Mouse (Mus musculus) liver, embryonic 14.5 days (tissue): Measurements from ENCODE around the gene Heatr5a. TPM values are rescaled to one million over a fixed set of nuclear protein-coding genes. Genes with fewer than 3 reads are reported as not detected.

Source experiments
- ATAC-seq: fragments of 200-750 bp; cut with Nextera tagmentation; 2 replicates; pipeline ENCODE4 v1.8.0; 2017; ENCODE audit warnings: moderate number of reproducible peaks, mild to moderate bottlenecking, moderate library complexity; ENCODE audit not compliant: insufficient read depth
- DNase-seq, 3 experiments: peaks; one replicate each; pipeline ENCODE4 v3.0.0-alpha.2; 2012 to 2013; ENCODE audit warnings: low read depth in 3 of 3, low spot score in 3 of 3
- H3K27ac ChIP-seq: fragments of 300-500 bp; sonication (generic); 2 replicates; pipeline ENCODE4 v1.5.1; 2014; ENCODE audit warnings: moderate library complexity, mild to moderate bottlenecking, control low read depth, inconsistent platforms
- H3K27me3 ChIP-seq: fragments of 300-500 bp; sonication (generic); 2 replicates; pipeline ENCODE4 v1.6.1; 2014; ENCODE audit warnings: mild to moderate bottlenecking, low read length, moderate library complexity; ENCODE audit not compliant: control insufficient read depth, insufficient read depth
- H3K36me3 ChIP-seq: fragments of 300-500 bp; sonication (generic); replicated peaks from 2 replicates; pipeline ENCODE4 v1.6.1; 2014; ENCODE audit warnings: low read depth; ENCODE audit not compliant: control insufficient read depth, insufficient read depth
- H3K4me1 ChIP-seq, 2 experiments: fragments of 200-500 bp in 1 of 2; fragments of 300-500 bp in 1 of 2; sonication (generic) in 1 of 2; replicated peaks; 2 replicates each; pipeline ENCODE4 v1.6.1; 2012 to 2014; ENCODE audit warnings: antibody characterized with exemption in 1 of 2, inconsistent platforms in 1 of 2, low read length in 1 of 2; ENCODE audit not compliant: control insufficient read depth in 2 of 2, insufficient read depth in 2 of 2
- H3K4me2 ChIP-seq: fragments of 300-500 bp; sonication (generic); 2 replicates; pipeline ENCODE4 v1.6.1; 2014; ENCODE audit warnings: low read depth, mild to moderate bottlenecking, control low read depth, moderate library complexity
- H3K4me3 ChIP-seq, 2 experiments: fragments of 200-500 bp in 1 of 2; fragments of 300-500 bp in 1 of 2; sonication (generic) in 1 of 2; 2 replicates each; pipeline ENCODE4 v1.5.1; 2012 to 2014; ENCODE audit warnings: low read depth in 2 of 2, low read length in 2 of 2, mild to moderate bottlenecking in 2 of 2, control low read depth in 1 of 2, inconsistent platforms in 1 of 2, moderate library complexity in 1 of 2; ENCODE audit not compliant: insufficient read depth in 1 of 2
- H3K9ac ChIP-seq: fragments of 300-500 bp; sonication (generic); replicated peaks from 2 replicates; pipeline ENCODE4 v1.6.1; 2014; ENCODE audit warnings: mild to moderate bottlenecking, control low read depth, moderate library complexity
- H3K9me3 ChIP-seq: fragments of 300-500 bp; sonication (generic); 2 replicates; pipeline ENCODE4 v1.6.1; 2016; ENCODE audit warnings: low read length, mixed read lengths; ENCODE audit not compliant: control insufficient read depth
- CTCF ChIP-seq: IDR thresholded peaks from 2 replicates; pipeline ENCODE4 v1.5.1; 2016; ENCODE audit warnings: antibody characterized with exemption, low read depth, control low read depth
- EP300 ChIP-seq: IDR thresholded peaks from 2 replicates; pipeline ENCODE4 v1.6.1; 2016; ENCODE audit warnings: antibody characterized with exemption, low read depth
- WGBS: fragments of 180-500 bp; shearing (Covaris S2); extraction: QIAGEN DNeasy Blood & Tissue Kit; methylation state at CpG from one replicate; pipeline ENCODE4 v1.1.7; 2014; ENCODE audit not compliant: insufficient replicate concordance; 5-methylcytosine and 5-hydroxymethylcytosine counted together
- polyA plus RNA-seq, 2 experiments: library from polyadenylated mRNA; depleted of rRNA in 1 of 2; stranded (reverse) in 1 of 2; unstranded in 1 of 2; fragments of >200 nt; fragmentation: Nextera tagmentation in 1 of 2; extraction: Ambion mirVana in 1 of 2; gene quantifications; 2 replicates each; pipeline versions ENCODE4 v1.2.1 to v1.2.3; 2012 to 2014

The Heatr5a gene
- polyA plus RNA-seq, 2 experiments: 5.6 to 8.2 TPM

GRCm38 (mm10) chr12:51863116-51864002 is 107.8 kb downstream of the Heatr5a start:
- TF ChIP-seq CTCF: no peak
- no peak for TF ChIP-seq EP300
- peaks cover 17 to 27% of the 10 kb centered on the region in 2 experiments for H3K4me1 ChIP-seq
- no peak overlapping the region for H3K4me3 ChIP-seq
- H3K9ac ChIP-seq: no peak overlapping the region
- whole genome bisulfite sequencing: 73% methylated on average over 14 of the region's 14 CpGs
- DNase-seq (no peak), ATAC-seq (no peak)
- H3K9me3 ChIP-seq: no peaks in the 10 kb centered on the region
- H3K4me2 ChIP-seq: no peak overlapping the region
- H3K36me3 ChIP-seq: no peaks in the 10 kb centered on the region
- H3K27me3 ChIP-seq: no peaks in the 10 kb centered on the region
- H3K27ac ChIP-seq: no peak overlapping the region

GRCm38 (mm10) chr12:51858134-51859028 is 112.7 kb downstream of the Heatr5a start:
- H3K36me3 ChIP-seq: no peaks in the 10 kb centered on the region
- H3K9me3 ChIP-seq: no peaks in the 10 kb centered on the region
- DNase-seq (no peak), ATAC-seq (no peak; the same call in 1 of the 2 replicates)
- peak overlapping the region; percentile 38 for H3K27ac ChIP-seq
- H3K4me1 ChIP-seq: peaks cover 38 to 49% of the 10 kb centered on the region in 2 experiments
- 47% methylated on average over 13 of the region's 13 CpGs for WGBS
- H3K9ac ChIP-seq: no peak overlapping the region
- no peak for TF ChIP-seq EP300
- TF ChIP-seq CTCF: no peak
- no peak overlapping the region; the same call in 1 of the 2 replicates for H3K4me2 ChIP-seq
- no peaks in the 10 kb centered on the region for H3K27me3 ChIP-seq
- H3K4me3 ChIP-seq: no peak overlapping the region

- Histone ChIP-seq H3K4me1 (peaks cover 48 to 58% of the 10 kb centered on the region in 2 experiments), H3K27me3 (no peaks in the 10 kb centered on the region), H3K36me3 (no peaks in the 10 kb centered on the region), H3K4me3 (no peak overlapping the region), H3K9me3 (no peaks in the 10 kb centered on the region), H3K27ac (peak overlapping the region; percentile 84), H3K9ac (peak overlapping the region; percentile 35; the same call in 1 of the 2 replicates), H3K4me2 (peak overlapping the region; percentile 50)
- DNase-seq (no peak), ATAC-seq (peak; percentile 50; the same call in 1 of the 2 replicates)
- 17% methylated on average over 8 of the region's 8 CpGs for WGBS
- TF ChIP-seq CTCF: no peak
- TF ChIP-seq EP300: peak; percentile 58; the same call in 1 of the 2 replicates
Measured at GRCm38 (mm10) chr12:51856768-51857295, 114.3 kb downstream of the Heatr5a start.

DNA sequence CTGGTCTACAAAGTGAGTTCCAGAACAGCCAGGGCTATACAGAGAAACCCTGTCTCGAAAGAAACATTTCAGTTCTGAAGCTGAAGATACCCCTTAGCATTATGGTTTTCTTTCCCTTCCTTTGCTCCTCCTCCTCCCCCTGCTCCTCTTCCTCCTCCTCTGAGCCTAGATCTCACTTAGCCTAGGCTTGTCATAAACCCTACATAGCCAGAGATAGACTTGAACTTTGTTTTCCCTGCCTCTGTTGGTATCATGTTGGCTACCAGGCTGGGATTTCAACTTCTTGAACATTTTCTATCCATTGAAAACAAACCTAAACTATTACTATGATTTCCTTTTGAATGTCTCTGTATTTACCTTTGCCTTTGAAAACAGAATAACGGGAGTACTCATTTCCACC is 115.2 kb downstream of the Heatr5a start:
- 35% methylated on average over 2 of the region's 2 CpGs for WGBS
- Histone ChIP-seq H3K27me3 (no peaks in the 10 kb centered on the region), H3K9ac (0 out of 2 replicates have a peak overlapping the region, but pooled peaks have one; percentile 9), H3K9me3 (no peaks in the 10 kb centered on the region), H3K4me1 (peaks cover 54 to 65% of the 10 kb centered on the region in 2 experiments), H3K4me2 (peak overlapping the region; percentile 50), H3K36me3 (no peaks in the 10 kb centered on the region), H3K4me3 (no peak overlapping the region), H3K27ac (peak overlapping the region; percentile 84)
- TF ChIP-seq CTCF (no peak), EP300 (no peak)
- DNase-seq (no peak), ATAC-seq (no peak)
